Mouse (Mus musculus) embryonic facial prominence, embryonic 15.5 days (tissue): ENCODE measurements around the gene Hist1h4k. TPM values are rescaled to one million over a fixed set of nuclear protein-coding genes. Genes with fewer than 3 reads are reported as not detected.
"Not testable (repeated sequence)": the region's sequence is repeated elsewhere in the genome, so short reads cannot be mapped to it uniquely, and the experiment has no call there.

Source experiments
- ATAC-seq: fragments of 200-750 bp; cut with Nextera tagmentation; 2 replicates; pipeline ENCODE4 v1.8.0; 2017; ENCODE audit warnings: low read depth, moderate TSS enrichment; ENCODE audit not compliant: insufficient number of reproducible peaks, low FRiP score, low TSS enrichment
- H3K27ac ChIP-seq: fragments of 300-500 bp; sonication (generic); replicated peaks from 2 replicates; pipeline ENCODE4 v1.5.1; 2015; ENCODE audit warnings: mild to moderate bottlenecking, inconsistent platforms
- H3K27me3 ChIP-seq: fragments of 300-500 bp; sonication (generic); 2 replicates; pipeline ENCODE4 v1.6.1; 2015; ENCODE audit warnings: inconsistent platforms
- H3K36me3 ChIP-seq: fragments of 300-500 bp; sonication (generic); 2 replicates; pipeline ENCODE4 v1.6.1; 2015; ENCODE audit warnings: mild to moderate bottlenecking, inconsistent platforms
- H3K4me1 ChIP-seq: fragments of 300-500 bp; sonication (generic); 2 replicates; pipeline ENCODE4 v1.6.1; 2015; ENCODE audit warnings: inconsistent platforms
- H3K4me2 ChIP-seq: fragments of 300-500 bp; sonication (generic); replicated peaks from 2 replicates; pipeline ENCODE4 v1.6.1; 2015; ENCODE audit warnings: mild to moderate bottlenecking, inconsistent platforms
- H3K4me3 ChIP-seq: fragments of 300-500 bp; sonication (generic); replicated peaks from 2 replicates; pipeline ENCODE4 v1.5.1; 2015; ENCODE audit warnings: mild to moderate bottlenecking, inconsistent platforms
- H3K9ac ChIP-seq: fragments of 300-500 bp; sonication (generic); 2 replicates; pipeline ENCODE4 v1.6.1; 2015; ENCODE audit warnings: inconsistent platforms
- H3K9me3 ChIP-seq: fragments of 300-500 bp; sonication (generic); replicated peaks from 2 replicates; pipeline ENCODE4 v1.6.1; 2016; ENCODE audit warnings: inconsistent platforms
- WGBS: fragments of 180-500 bp; shearing (Covaris S2); methylation state at CpG from one replicate; pipeline ENCODE4 v1.1.7; 2015; 5-methylcytosine and 5-hydroxymethylcytosine counted together
- microRNA-seq: library from miRNA; unstranded; fragments of <30 nt; microRNA quantifications from one replicate; pipeline ENCODE4, GENCODE M21; 2016; ENCODE audit warnings: borderline number of aligned reads
- polyA plus RNA-seq: library from polyadenylated mRNA; unstranded; fragments of >200 nt; fragmentation: Nextera tagmentation; extraction: Ambion mirVana; gene quantifications from 2 replicates; pipeline ENCODE4 v1.2.1, GENCODE M21; 2015

The Hist1h4k gene
- polyA plus RNA-seq, 1 experiment from 2014 or later, result 2.9 TPM

DNA sequence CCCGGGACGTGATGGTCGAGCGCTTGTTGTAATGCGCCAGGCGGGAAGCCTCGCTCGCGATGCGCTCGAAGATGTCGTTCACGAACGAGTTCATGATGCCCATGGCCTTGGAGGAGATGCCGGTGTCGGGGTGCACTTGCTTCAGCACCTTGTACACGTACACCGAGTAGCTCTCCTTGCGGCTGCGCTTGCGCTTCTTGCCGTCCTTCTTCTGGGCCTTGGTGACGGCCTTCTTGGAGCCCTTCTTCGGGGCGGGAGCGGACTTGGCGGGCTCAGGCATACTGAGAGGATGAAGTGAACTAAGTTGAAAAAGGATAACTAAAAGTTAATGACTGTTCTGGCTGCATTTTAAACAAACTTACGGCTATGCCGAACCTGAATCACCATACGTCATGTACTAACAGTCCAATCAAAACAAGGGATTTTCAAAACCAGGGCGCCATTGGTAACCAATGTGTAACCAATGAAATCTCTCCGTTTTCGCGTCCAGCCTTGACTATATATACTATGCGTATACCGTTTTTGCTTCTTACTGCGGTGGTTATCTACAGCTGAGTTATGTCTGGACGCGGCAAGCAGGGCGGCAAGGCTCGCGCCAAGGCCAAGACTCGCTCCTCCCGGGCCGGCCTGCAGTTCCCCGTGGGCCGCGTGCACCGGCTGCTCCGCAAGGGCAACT is 34.3 kb downstream of the Hist1h4k start, which contains the start of the genes Hist1h2bl and Hist1h2ai:
Hist1h2bl (minus strand) TSS at position 280 of the 676 bp plus-strand sequence.
Hist1h2ai (plus strand) TSS at position 559 of the 676 bp plus-strand sequence.
- peak; percentile 93 for ATAC-seq
- peak within 1 kb of the TSS; percentile 92 for H3K27ac ChIP-seq
- not testable (repeated sequence) for H3K9me3 ChIP-seq, H3K36me3 ChIP-seq, H3K27me3 ChIP-seq
- peak within 1 kb of the TSS; percentile 77 for H3K4me2 ChIP-seq
- 1% methylated on average over 28 of the region's 50 CpGs for WGBS
- H3K4me3 ChIP-seq, result peak within 1 kb of the TSS; percentile 44
- peak within 1 kb of the TSS; percentile 39; the same call in 1 of the 2 replicates for H3K9ac ChIP-seq
- H3K4me1 ChIP-seq, result peaks cover 38% of the 10 kb centered on the region

DNA sequence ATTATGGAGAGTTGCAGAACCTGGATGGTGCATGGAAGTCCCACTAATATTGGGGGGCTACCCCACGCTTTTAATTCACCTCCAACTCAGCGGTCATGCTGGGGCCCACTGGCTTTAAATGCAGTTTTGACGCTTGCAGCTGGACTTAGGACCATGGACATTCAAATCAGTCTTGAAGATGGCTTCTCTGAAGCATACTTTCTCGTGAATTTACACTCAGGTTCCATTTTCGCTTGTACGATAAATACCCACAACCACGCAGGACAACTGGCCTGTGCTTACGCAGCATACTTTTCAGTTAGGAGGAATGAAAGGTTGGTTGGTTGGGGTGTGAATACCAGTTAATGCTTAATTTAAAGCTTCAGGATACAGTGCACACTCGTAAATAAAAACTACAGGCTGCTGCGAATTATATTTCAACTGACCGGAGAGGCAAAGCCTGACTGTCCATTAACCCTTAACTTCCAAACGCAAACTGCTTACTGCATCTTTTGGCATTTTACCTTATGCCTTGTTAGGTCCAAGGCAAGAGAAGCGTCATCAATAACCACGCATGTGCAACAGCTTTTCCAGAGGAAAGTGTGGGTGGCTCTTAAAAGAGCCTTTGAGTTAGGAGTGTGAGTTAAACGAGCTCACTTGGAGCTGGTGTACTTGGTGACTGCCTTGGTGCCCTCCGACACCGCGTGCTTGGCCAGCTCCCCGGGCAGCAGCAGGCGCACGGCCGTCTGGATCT is 35.0 kb downstream of the Hist1h4k start:
- peaks cover 34% of the 10 kb centered on the region for H3K4me1 ChIP-seq
- H3K4me2 ChIP-seq, result peak overlapping the region; percentile 77
- no peaks in the 10 kb centered on the region for H3K27me3 ChIP-seq
- H3K36me3 ChIP-seq, result no peaks in the 10 kb centered on the region
- H3K27ac ChIP-seq, result peak overlapping the region; percentile 91
- peak overlapping the region; percentile 44 for H3K4me3 ChIP-seq
- no peak for ATAC-seq
- H3K9ac ChIP-seq, result peak overlapping the region; percentile 35; the same call in 1 of the 2 replicates
- under 1% methylated on average over 21 of the region's 22 CpGs for WGBS
- no peaks in the 10 kb centered on the region for H3K9me3 ChIP-seq

DNA sequence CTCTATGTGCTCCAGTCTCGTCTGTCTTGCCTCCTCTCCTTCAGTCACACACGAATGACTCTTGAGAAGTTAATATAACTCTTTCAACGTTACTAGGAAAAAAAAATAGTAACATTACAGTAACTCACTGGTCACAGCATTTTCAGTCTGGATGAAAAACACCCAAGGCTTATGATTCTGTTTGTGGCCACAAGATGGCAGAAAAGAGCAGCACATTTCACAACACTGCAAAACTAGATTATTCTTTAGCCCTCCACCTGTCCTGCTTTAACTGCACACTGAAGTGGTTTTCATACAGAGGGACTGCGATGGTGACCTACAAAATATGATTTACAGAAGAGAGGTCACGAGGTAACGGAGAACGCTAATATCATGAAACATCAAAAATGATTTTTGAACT is 35.6 kb downstream of the Hist1h4k start:
- WGBS, result 2% methylated on average over 7 of the region's 7 CpGs
- Histone ChIP-seq H3K36me3 (no peaks in the 10 kb centered on the region), H3K9me3 (no peaks in the 10 kb centered on the region)

DNA sequence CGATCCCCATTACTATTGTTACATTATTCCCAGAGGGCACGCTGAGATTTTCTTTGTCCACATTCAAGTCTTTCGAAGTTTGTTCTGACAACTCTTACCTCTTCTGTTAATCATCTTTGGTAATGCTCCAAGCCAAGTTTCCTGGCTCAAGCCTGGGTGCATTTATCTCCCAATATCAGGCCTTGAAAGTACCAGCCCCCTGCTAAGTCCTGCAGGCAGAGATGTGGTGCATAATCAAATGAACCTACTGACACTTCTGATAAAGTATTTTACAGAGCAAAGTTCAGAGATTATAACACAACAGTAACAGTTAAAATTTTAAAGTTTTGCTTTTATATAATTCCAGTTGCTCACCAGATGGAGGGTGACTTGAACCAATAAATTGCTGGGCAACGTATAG is 38.6 kb downstream of the Hist1h4k start:
- Histone ChIP-seq H3K9me3 (no peaks in the 10 kb centered on the region), H3K27ac (no peak overlapping the region), H3K4me1 (peaks cover 17% of the 10 kb centered on the region), H3K4me2 (peak overlapping the region; percentile 56), H3K4me3 (peak overlapping the region; percentile 76), H3K27me3 (no peaks in the 10 kb centered on the region), H3K9ac (no peak overlapping the region), H3K36me3 (no peaks in the 10 kb centered on the region)
- ATAC-seq, result no peak
- WGBS, result 21% methylated on average over 4 of the region's 4 CpGs

More for the DNA sequence above, 35.6 kb downstream of the Hist1h4k start:
- Histone ChIP-seq H3K4me3 (peak overlapping the region; percentile 44), H3K27me3 (no peaks in the 10 kb centered on the region), H3K4me2 (peak overlapping the region; percentile 77), H3K4me1 (peaks cover 34% of the 10 kb centered on the region), H3K9ac (0 out of 2 replicates have a peak overlapping the region, but pooled peaks have one; percentile 35), H3K27ac (peak overlapping the region; percentile 91)
- ATAC-seq, result no peak

DNA sequence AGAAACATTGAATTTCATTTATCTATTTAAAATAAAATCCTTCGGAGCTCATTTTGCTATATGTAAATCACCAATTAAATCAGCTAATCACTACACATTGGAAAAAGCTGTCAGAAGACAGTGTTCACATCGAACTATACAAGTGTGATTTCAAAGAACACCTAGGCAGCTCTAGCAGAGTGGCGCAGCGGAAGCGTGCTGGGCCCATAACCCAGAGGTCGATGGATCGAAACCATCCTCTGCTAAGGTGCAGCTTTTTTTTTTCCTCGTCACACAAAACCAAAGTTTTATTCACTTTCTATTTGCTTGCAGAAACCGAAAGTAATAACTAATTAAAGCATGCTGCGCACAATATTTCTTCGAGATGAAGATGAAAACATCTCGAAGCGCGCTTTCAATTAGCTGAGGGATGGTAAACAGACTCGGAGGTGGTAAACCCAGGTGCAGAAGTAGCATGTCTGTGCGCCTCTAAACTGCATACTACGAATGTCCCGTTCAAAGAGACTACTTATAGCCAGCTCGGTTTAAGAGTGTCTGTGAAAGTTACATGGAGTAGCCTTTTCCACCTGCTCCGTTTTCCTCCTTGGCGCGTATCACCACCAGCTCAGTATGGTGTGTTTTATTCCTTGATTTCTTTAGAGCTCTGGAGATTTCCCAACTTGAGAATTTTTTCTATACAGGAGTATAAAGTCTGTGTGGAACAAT is 39.3 kb downstream of the Hist1h4k start:
- H3K36me3 ChIP-seq, result no peaks in the 10 kb centered on the region
- 2% methylated on average over 22 of the region's 22 CpGs for WGBS
- no peaks in the 10 kb centered on the region for H3K27me3 ChIP-seq
- peak overlapping the region; percentile 56 for H3K4me2 ChIP-seq
- peak overlapping the region; percentile 26; the same call in 1 of the 2 replicates for H3K9ac ChIP-seq
- H3K27ac ChIP-seq, result peak overlapping the region; percentile 35; the same call in 1 of the 2 replicates
- H3K4me3 ChIP-seq, result peak overlapping the region; percentile 76
- ATAC-seq, result peak; percentile 78
- H3K9me3 ChIP-seq, result no peaks in the 10 kb centered on the region
- peaks cover 16% of the 10 kb centered on the region for H3K4me1 ChIP-seq

DNA sequence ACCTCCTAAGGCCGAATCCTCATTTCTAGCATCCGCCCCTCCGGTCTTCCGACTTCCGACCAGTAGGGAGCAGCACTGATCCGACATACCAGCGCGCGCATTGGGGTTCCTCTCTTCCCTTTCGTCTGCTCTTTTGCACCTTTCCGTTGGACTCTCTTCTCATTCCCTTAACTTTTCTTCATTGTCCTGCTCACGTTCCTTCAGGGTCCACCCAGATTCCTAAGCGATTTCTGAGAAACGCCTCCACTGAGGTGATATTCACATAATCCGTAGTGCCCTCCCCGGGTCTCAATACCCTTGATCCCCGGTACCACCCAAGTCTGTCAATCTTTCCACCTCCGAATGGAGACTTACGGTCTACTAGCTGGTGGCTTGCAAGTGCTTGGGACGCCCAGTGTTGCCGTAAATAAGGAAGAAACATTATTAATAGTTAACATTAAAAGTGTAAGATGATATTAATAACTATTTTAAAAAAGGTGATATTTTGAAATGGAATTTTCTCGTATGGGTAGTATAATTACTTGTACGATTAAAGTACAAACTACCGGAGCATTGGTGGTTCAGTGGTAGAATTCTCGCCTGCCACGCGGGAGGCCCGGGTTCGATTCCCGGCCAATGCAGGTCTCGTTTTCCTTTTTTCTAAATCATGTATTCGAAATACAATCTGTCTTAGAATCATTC is 40.1 kb downstream of the Hist1h4k start:
- under 1% methylated on average over 32 of the region's 32 CpGs for WGBS
- H3K27ac ChIP-seq, result peak overlapping the region; percentile 91
- ATAC-seq, result peak; percentile 81

DNA sequence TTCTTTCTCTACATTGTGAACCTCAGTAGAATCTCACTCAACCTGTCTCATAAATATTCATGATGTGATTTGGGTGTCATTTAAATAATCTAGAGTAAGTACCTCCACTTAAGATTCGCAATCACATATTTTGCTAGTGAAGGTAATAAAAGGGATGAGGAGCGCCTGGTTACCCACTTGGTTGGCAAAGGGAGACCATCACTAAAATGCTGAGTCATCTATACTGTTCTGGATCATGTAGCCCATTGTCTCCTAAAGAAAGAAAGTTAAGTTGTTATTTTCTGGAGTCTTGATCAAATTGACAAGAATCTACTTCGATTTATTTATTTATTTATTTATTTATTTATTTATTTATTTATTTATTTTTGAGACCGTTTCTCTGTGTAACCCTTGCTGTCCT is 43.6 kb downstream of the Hist1h4k start:
- WGBS, result 73% methylated on average over 4 of the region's 4 CpGs
- H3K9me3 ChIP-seq, result no peaks in the 10 kb centered on the region
- ATAC-seq, result no peak

More for the DNA sequence above, 40.1 kb downstream of the Hist1h4k start:
- Histone ChIP-seq H3K27me3 (no peaks in the 10 kb centered on the region), H3K36me3 (no peaks in the 10 kb centered on the region), H3K4me3 (peak overlapping the region; percentile 76), H3K4me1 (peaks cover 12% of the 10 kb centered on the region), H3K9ac (peak overlapping the region; percentile 51), H3K9me3 (no peaks in the 10 kb centered on the region), H3K4me2 (peak overlapping the region; percentile 56)

More for the DNA sequence above, 43.6 kb downstream of the Hist1h4k start:
- H3K27me3 ChIP-seq, result no peaks in the 10 kb centered on the region
- H3K27ac ChIP-seq, result no peak overlapping the region
- H3K4me3 ChIP-seq, result no peak overlapping the region
- no peak overlapping the region for H3K9ac ChIP-seq
- H3K36me3 ChIP-seq, result no peaks in the 10 kb centered on the region
- peaks cover 7% of the 10 kb centered on the region; the same call in 1 of the 2 replicates for H3K4me1 ChIP-seq
- no peak overlapping the region for H3K4me2 ChIP-seq

Small RNA genes lying within 50 kb of the gene (microRNA-seq; reads per million reads assigned to microRNA genes)
- gene Gm44346 (not detected), gene Gm44357 (not detected), gene Gm44367 (not detected), gene Gm44454 (not detected)

Other genes starting within 250 kb of the Hist1h4k start
- gene Gm11273, start 249.1 kb downstream of the Hist1h4k start, polyA plus RNA-seq, result 5.6 and 18.4 TPM in 2 replicates
- 5.6 and 6.6 TPM in 2 replicates for gene Zkscan8, start 219.4 kb downstream of the Hist1h4k start, polyA plus RNA-seq
- gene Olfr1366, start 207.7 kb downstream of the Hist1h4k start, polyA plus RNA-seq, result 0.17 and 0.22 TPM in 2 replicates
- 0.07 and 0.19 TPM in 2 replicates for gene Olfr1535, start 190.6 kb downstream of the Hist1h4k start, polyA plus RNA-seq
- gene Olfr1364, start 168.7 kb downstream of the Hist1h4k start, polyA plus RNA-seq, result 0.11 TPM in 1 of 2 replicates, not detected in the other
- 0.13 TPM in 1 of 2 replicates, not detected in the other for gene Olfr1362, start 136.5 kb downstream of the Hist1h4k start, polyA plus RNA-seq
- gene Olfr11, start 108.0 kb downstream of the Hist1h4k start, polyA plus RNA-seq, result not detected in 2 replicates
- gene Olfr1361, start 87.1 kb downstream of the Hist1h4k start, polyA plus RNA-seq, result 0.48 and 0.68 TPM in 2 replicates
- gene Olfr1360, start 73.1 kb downstream of the Hist1h4k start, polyA plus RNA-seq, result not detected in 2 replicates
- 0.05 and 0.27 TPM in 2 replicates for gene Olfr1359, start 52.4 kb downstream of the Hist1h4k start, polyA plus RNA-seq
- gene Hist1h2bl, start 34.4 kb downstream of the Hist1h4k start, polyA plus RNA-seq, result 0.60 and 2.0 TPM in 2 replicates
- gene Hist1h2ai, start 34.1 kb downstream of the Hist1h4k start, polyA plus RNA-seq, result 6.9 and 13.7 TPM in 2 replicates
- 6.6 and 7.1 TPM in 2 replicates for gene Hist1h3h, start 32.8 kb downstream of the Hist1h4k start, polyA plus RNA-seq
- gene Hist1h2bm, start 28.5 kb downstream of the Hist1h4k start, polyA plus RNA-seq, result 1.8 and 4.1 TPM in 2 replicates
- gene Hist1h4j, start 15.4 kb downstream of the Hist1h4k start, polyA plus RNA-seq, result 1.7 and 1.9 TPM in 2 replicates
- 16.1 and 25.2 TPM in 2 replicates for gene Hist1h2ak, start 3.3 kb upstream of the Hist1h4k start, polyA plus RNA-seq
- gene Hist1h2bn, start 3.6 kb upstream of the Hist1h4k start, polyA plus RNA-seq, result 3.4 and 3.6 TPM in 2 replicates
- gene Hist1h1b, start 30.1 kb upstream of the Hist1h4k start, polyA plus RNA-seq, result 16.8 and 19.6 TPM in 2 replicates
- gene Hist1h3i, start 32.9 kb upstream of the Hist1h4k start, polyA plus RNA-seq, result 86.2 and 99.0 TPM in 2 replicates
- gene Hist1h2an, start 36.7 kb upstream of the Hist1h4k start, polyA plus RNA-seq, result 2.5 and 10.7 TPM in 2 replicates
- gene Hist1h2bp, start 37.0 kb upstream of the Hist1h4k start, polyA plus RNA-seq, result 1.0 and 2.8 TPM in 2 replicates
- gene Hist1h2bq, start 59.7 kb upstream of the Hist1h4k start, polyA plus RNA-seq, result 12.0 and 14.0 TPM in 2 replicates
- gene Hist1h2ao, start 60.0 kb upstream of the Hist1h4k start, polyA plus RNA-seq, result not detected in 2 replicates
- gene Hist1h4m, start 61.2 kb upstream of the Hist1h4k start, polyA plus RNA-seq, result not detected in 2 replicates
- 10.7 and 11.9 TPM in 2 replicates for gene Hist1h4n, start 81.7 kb upstream of the Hist1h4k start, polyA plus RNA-seq
- 2,761 and 2,921 TPM in 2 replicates for gene Hist1h2ap, start 83.0 kb upstream of the Hist1h4k start, polyA plus RNA-seq
- gene Hist1h2br, start 83.2 kb upstream of the Hist1h4k start, polyA plus RNA-seq, result 14.2 and 14.7 TPM in 2 replicates
- 7.7 and 9.0 TPM in 2 replicates for gene Zfp184, start 194.6 kb upstream of the Hist1h4k start, polyA plus RNA-seq
- 0.29 TPM in 2 replicates for gene Pom121l2, start 230.7 kb upstream of the Hist1h4k start, polyA plus RNA-seq